Mouse (Mus musculus) hindbrain, embryonic 10.5 days (tissue): ENCODE measurements around the gene Tulp3. TPM values are rescaled to one million over a fixed set of nuclear protein-coding genes. Genes with fewer than 3 reads are reported as not detected.
"Not testable (repeated sequence)": the region's sequence is repeated elsewhere in the genome, so short reads cannot be mapped to it uniquely, and the experiment has no call there.

Experiments used
- DNase-seq: peaks from one replicate; pipeline ENCODE4 v3.0.0-alpha.2; 2017; ENCODE audit warnings: low spot score
- H3K27ac ChIP-seq: fragments of 300-500 bp; sonication (generic); 2 replicates; pipeline ENCODE4 v1.5.1; 2016; ENCODE audit warnings: mild to moderate bottlenecking, moderate library complexity
- H3K27me3 ChIP-seq: fragments of 300-500 bp; sonication (generic); 2 replicates; pipeline ENCODE4 v1.6.1; 2016; ENCODE audit warnings: mild to moderate bottlenecking; ENCODE audit not compliant: poor library complexity, insufficient read depth, severe bottlenecking
- H3K36me3 ChIP-seq: fragments of 300-500 bp; sonication (generic); 2 replicates; pipeline ENCODE4 v1.6.1; 2016; ENCODE audit warnings: mild to moderate bottlenecking, moderate library complexity
- H3K4me1 ChIP-seq: fragments of 300-500 bp; sonication (generic); replicated peaks from 2 replicates; pipeline ENCODE4 v1.6.1; 2016; ENCODE audit warnings: mild to moderate bottlenecking
- H3K4me3 ChIP-seq: fragments of 300-500 bp; sonication (generic); 2 replicates; pipeline ENCODE4 v1.5.1; 2016; ENCODE audit warnings: mild to moderate bottlenecking, moderate library complexity
- H3K9me3 ChIP-seq: fragments of 300-500 bp; sonication (generic); 2 replicates; pipeline ENCODE4 v1.6.1; 2016; ENCODE audit warnings: mild to moderate bottlenecking, moderate library complexity
- WGBS: fragments of 180-500 bp; shearing (Covaris S2); methylation state at CpG from one replicate; pipeline ENCODE4 v1.1.7; 2016; 5-methylcytosine and 5-hydroxymethylcytosine counted together
- polyA plus RNA-seq: library from polyadenylated mRNA; unstranded; fragments of >200 nt; fragmentation: Nextera tagmentation; extraction: Ambion mirVana; gene quantifications from 2 replicates; pipeline ENCODE4 v1.2.1, GENCODE M21; 2016

The Tulp3 gene
- polyA plus RNA-seq, 1 experiment from 2014 or later = 19.1 TPM

GRCm38 (mm10) chr6:128346782-128347181 lies 8.9 kb downstream of the Tulp3 start:
- WGBS = 94% methylated on average over 6 of the region's 6 CpGs
- H3K27ac ChIP-seq = no peak overlapping the region
- H3K4me3 ChIP-seq = no peak overlapping the region
- DNase-seq = no peak
- peaks cover 8% of the 10 kb centered on the region; the same call in 1 of the 2 replicates for H3K4me1 ChIP-seq
- H3K27me3 ChIP-seq = no peaks in the 10 kb centered on the region
- peaks cover 59% of the 10 kb centered on the region for H3K36me3 ChIP-seq
- no peaks in the 10 kb centered on the region for H3K9me3 ChIP-seq

- Histone ChIP-seq H3K9me3 (no peaks in the 10 kb centered on the region), H3K4me3 (no peak overlapping the region), H3K36me3 (peaks cover 56% of the 10 kb centered on the region), H3K27me3 (no peaks in the 10 kb centered on the region), H3K27ac (no peak overlapping the region), H3K4me1 (peaks cover 8% of the 10 kb centered on the region; the same call in 1 of the 2 replicates)
- no peak for DNase-seq
- WGBS = 93% methylated on average over 10 of the region's 10 CpGs
Observed at GRCm38 (mm10) chr6:128345623-128346022, 10.0 kb downstream of the Tulp3 start.

GRCm38 (mm10) chr6:128341956-128342723 lies 13.5 kb downstream of the Tulp3 start:
- WGBS = 95% methylated on average over 11 of the region's 11 CpGs
- H3K4me1 ChIP-seq = peaks cover 12% of the 10 kb centered on the region; the same call in 1 of the 2 replicates

DNA sequence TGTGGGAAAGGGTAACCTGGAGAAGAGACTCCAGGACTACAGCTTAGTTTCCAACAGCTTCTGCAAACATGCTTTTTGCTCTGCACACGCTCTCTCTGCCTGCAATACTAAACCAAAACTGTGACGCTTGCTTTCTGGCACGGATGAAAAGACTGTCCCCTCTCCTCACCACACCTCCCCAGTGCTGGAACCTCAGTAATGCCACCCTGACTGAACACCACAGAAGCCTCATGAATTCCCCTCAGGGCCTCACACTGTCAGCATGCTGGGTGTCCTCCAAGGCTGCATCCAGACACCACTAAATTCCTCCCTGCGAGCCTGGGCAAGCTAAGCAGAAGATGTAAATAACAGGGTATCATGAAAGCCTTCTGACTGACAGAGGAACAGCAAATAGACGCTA lies 16.8 kb downstream of the Tulp3 start:
- Histone ChIP-seq H3K4me3 (no peak overlapping the region), H3K9me3 (no peaks in the 10 kb centered on the region), H3K27me3 (no peaks in the 10 kb centered on the region), H3K4me1 (peaks cover 22% of the 10 kb centered on the region), H3K36me3 (peaks cover 53% of the 10 kb centered on the region), H3K27ac (no peak overlapping the region)
- DNase-seq = no peak
- 62% methylated on average over 5 of the region's 5 CpGs for WGBS

More at GRCm38 (mm10) chr6:128341956-128342723, 13.5 kb downstream of the Tulp3 start:
- Histone ChIP-seq H3K27ac (no peak overlapping the region), H3K9me3 (no peaks in the 10 kb centered on the region), H3K36me3 (peaks cover 37% of the 10 kb centered on the region), H3K4me3 (no peak overlapping the region), H3K27me3 (no peaks in the 10 kb centered on the region)
- no peak for DNase-seq

- DNase-seq = no peak
- no peak overlapping the region for H3K27ac ChIP-seq
- peaks cover 53% of the 10 kb centered on the region for H3K36me3 ChIP-seq
- no peaks in the 10 kb centered on the region for H3K27me3 ChIP-seq
- 87% methylated on average over 7 of the region's 7 CpGs for WGBS
- H3K4me1 ChIP-seq = peaks cover 22% of the 10 kb centered on the region
- H3K4me3 ChIP-seq = no peak overlapping the region
- no peaks in the 10 kb centered on the region for H3K9me3 ChIP-seq
Observed at GRCm38 (mm10) chr6:128337467-128337866, 18.2 kb downstream of the Tulp3 start.

DNA sequence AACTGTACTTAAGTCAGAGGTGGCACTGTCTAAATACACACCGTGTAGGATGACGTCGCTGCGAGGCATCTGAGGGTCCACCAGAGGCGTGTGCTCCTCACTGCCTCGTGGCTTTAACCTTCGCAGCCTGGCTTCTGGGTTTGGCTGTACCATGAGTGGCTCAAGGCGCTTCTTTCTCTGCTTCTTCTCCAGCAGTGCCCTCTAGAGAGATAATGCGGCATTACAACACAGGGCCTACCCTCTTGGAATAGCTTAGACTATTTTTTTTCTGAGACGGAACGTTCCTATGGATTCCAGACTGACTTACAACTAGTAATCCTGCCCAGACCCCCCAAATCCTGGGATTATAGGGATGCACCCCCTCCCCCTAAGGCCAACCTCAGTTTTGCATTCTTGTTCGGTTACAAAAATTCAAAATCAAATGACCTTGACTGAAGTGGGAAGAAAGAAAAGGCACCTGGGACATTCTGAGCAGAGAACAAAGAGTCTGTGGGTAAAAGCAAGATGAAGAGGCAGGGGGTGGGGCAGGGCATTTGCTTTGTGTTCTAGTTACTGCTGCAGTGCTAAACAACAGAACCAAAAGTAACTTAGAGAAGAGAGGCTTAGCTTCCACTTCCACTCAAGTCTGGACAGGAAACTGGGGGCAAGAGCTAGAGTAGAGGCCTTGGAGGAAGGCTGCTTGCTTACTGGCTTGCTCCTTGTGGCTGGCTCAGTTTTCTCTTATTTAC lies 21.1 kb downstream of the Tulp3 start:
- Histone ChIP-seq H3K27ac (peak overlapping the region; percentile 50), H3K4me1 (peaks cover 18% of the 10 kb centered on the region), H3K4me3 (no peak overlapping the region), H3K36me3 (peaks cover 68% of the 10 kb centered on the region), H3K9me3 (peaks cover 16% of the 10 kb centered on the region), H3K27me3 (no peaks in the 10 kb centered on the region)
- 22% methylated on average over 12 of the region's 12 CpGs for WGBS
- peak; percentile 74 for DNase-seq

DNA sequence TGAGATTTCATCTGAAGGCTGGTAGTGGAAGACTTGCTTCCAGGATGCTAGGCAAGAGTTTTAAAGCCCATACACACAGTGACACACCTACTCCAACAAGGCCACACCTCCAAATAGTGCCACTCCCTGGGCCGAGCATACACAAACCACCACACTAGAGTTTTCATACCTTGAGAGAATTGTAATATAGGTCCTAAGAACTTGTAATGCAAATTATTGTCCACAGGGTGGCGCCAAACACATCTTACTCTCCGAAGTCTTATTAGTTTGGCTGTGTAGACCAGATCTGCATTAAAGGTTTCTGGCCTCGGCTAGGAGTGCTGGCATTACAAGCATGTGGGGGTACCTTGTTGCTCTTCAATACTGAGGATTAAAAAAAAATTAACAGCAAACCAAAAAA lies 37.3 kb downstream of the Tulp3 start:
- Histone ChIP-seq H3K27ac (no peak overlapping the region), H3K4me1 (no peaks in the 10 kb centered on the region), H3K36me3 (peaks cover 28% of the 10 kb centered on the region), H3K27me3 (no peaks in the 10 kb centered on the region), H3K9me3 (no peaks in the 10 kb centered on the region), H3K4me3 (no peak overlapping the region)
- 22% methylated on average over 4 of the region's 4 CpGs for WGBS
- DNase-seq = peak; percentile 52

GRCm38 (mm10) chr6:128315597-128315996 lies 40.1 kb downstream of the Tulp3 start:
- Histone ChIP-seq H3K9me3 (no peaks in the 10 kb centered on the region), H3K4me1 (no peaks in the 10 kb centered on the region), H3K36me3 (peaks cover under 1% of the 10 kb centered on the region; the same call in 1 of the 2 replicates), H3K4me3 (no peak overlapping the region), H3K27ac (no peak overlapping the region), H3K27me3 (no peaks in the 10 kb centered on the region)
- DNase-seq = no peak
- WGBS = 78% methylated on average over 8 of the region's 8 CpGs

DNA sequence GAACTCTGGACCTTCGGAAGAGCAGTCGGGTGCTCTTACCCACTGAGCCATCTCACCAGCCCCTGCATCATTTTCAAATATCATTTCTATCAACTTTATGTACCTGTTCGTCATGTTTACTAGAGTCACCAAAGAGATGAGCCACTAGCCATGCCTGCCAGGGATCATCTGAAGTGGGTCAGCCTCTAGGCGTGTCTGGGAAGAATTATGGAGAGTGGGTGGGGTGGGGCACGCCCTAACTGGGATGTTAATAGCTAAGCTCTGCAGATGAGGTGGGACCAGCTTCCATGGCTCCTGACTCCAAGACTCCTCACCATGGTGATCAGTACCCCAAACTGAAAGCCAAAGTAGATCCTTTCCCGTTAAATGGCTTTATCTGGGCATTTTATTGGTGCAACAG lies 40.9 kb downstream of the Tulp3 start:
- Histone ChIP-seq H3K27me3 (no peaks in the 10 kb centered on the region), H3K4me1 (no peaks in the 10 kb centered on the region), H3K9me3 (no peaks in the 10 kb centered on the region), H3K4me3 (no peak overlapping the region), H3K27ac (no peak overlapping the region), H3K36me3 (no peaks in the 10 kb centered on the region)
- 88% methylated on average over 6 of the region's 6 CpGs for WGBS
- DNase-seq = no peak

DNA sequence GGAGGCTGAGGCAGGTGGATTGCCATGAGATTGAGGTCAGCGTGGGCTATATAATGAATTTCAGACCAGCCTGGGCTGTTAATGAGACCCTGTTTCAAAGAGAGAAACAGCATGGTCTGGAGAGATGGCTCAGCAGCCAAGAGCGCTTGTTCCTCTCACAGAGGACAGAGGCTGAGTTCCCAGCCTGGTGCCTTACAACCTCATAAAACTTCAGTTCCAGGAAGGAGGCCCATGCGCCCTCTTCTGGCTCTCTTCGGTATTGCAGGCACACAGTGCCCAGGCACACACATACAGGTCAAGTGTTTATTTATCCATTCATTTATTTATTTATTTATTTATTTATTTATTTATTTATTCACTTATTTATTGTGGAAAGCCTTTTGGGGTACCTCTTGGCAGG lies 47.3 kb downstream of the Tulp3 start:
- Histone ChIP-seq H3K4me1 (no peaks in the 10 kb centered on the region), H3K9me3 (no peaks in the 10 kb centered on the region), H3K36me3 (no peaks in the 10 kb centered on the region), H3K4me3 (no peak overlapping the region), H3K27ac (no peak overlapping the region), H3K27me3 (0 out of 2 replicates have a peak, but pooled peaks cover 6% of the 10 kb centered on the region)
- 34% methylated on average over 4 of the region's 4 CpGs for WGBS
- DNase-seq = peak; percentile 88

DNA sequence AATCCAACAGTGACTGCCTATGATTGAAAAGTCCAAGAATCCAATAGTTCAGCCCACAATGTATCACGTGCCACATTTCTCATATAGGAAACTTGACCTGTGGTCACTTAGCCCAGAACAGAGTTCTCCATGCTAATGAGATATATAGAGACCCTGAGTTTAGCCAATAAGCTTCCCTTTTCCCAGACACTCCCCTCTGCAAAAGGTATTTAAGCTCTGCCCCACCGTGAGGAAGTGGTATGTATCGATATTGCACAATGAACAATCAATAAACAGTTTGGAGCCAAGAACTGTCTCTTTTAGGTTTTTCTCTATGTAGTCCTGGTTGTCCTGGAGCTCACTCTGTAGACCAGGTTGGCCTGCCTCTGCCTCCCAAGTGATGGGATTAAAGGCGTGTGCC lies 50.9 kb downstream of the Tulp3 start:
- H3K27ac ChIP-seq = no peak overlapping the region
- H3K4me3 ChIP-seq = no peak overlapping the region
- peaks cover 12% of the 10 kb centered on the region for H3K4me1 ChIP-seq
- no peaks in the 10 kb centered on the region for H3K36me3 ChIP-seq
- WGBS = 80% methylated on average over 4 of the region's 4 CpGs
- no peak for DNase-seq
- H3K9me3 ChIP-seq = peaks cover 7% of the 10 kb centered on the region
- peaks cover 34% of the 10 kb centered on the region for H3K27me3 ChIP-seq

DNA sequence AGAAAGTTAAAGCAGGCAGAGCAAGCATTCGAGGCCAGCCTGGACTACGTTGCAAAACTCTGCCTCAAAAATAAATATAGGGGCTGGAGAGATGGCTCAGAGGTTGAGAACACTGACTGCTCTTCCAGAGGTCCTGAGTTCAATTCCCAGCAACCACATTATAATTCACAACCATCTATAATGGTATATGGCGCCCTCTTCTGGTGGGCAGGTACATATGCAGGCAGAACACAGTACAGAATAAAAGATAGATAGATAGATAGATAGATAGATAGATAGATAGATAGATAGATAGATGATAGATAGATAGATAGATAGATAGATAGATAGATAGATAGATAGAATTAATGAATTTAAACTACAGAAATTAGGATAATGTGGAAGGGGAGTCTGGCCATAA lies 53.0 kb downstream of the Tulp3 start:
- H3K27ac ChIP-seq, DNase-seq, H3K9me3 ChIP-seq, H3K4me3 ChIP-seq, H3K36me3 ChIP-seq: not testable (repeated sequence)
- 75% methylated on average over 3 of the region's 3 CpGs for WGBS
- peaks cover 23% of the 10 kb centered on the region for H3K4me1 ChIP-seq
- H3K27me3 ChIP-seq = peaks cover 55% of the 10 kb centered on the region

- Histone ChIP-seq H3K27me3 (peaks cover 63% of the 10 kb centered on the region), H3K4me1 (peaks cover 27% of the 10 kb centered on the region), H3K4me3 (no peak overlapping the region), H3K36me3 (no peaks in the 10 kb centered on the region), H3K9me3 (peaks cover 7% of the 10 kb centered on the region), H3K27ac (no peak overlapping the region)
- DNase-seq = no peak
- 87% methylated on average over 3 of the region's 3 CpGs for WGBS
Observed at GRCm38 (mm10) chr6:128301891-128302290, 53.8 kb downstream of the Tulp3 start.
